Mouse (Mus musculus) liver, embryonic 14.5 days (tissue): ENCODE data around the gene Hbb-bh2.

Source experiments
- CTCF ChIP-seq: IDR thresholded peaks from 2 replicates; pipeline ENCODE4 v1.5.1; 2016; ENCODE audit warnings: antibody characterized with exemption, low read depth, control low read depth
- EP300 ChIP-seq: IDR thresholded peaks from 2 replicates; pipeline ENCODE4 v1.6.1; 2016; ENCODE audit warnings: antibody characterized with exemption, low read depth

DNA sequence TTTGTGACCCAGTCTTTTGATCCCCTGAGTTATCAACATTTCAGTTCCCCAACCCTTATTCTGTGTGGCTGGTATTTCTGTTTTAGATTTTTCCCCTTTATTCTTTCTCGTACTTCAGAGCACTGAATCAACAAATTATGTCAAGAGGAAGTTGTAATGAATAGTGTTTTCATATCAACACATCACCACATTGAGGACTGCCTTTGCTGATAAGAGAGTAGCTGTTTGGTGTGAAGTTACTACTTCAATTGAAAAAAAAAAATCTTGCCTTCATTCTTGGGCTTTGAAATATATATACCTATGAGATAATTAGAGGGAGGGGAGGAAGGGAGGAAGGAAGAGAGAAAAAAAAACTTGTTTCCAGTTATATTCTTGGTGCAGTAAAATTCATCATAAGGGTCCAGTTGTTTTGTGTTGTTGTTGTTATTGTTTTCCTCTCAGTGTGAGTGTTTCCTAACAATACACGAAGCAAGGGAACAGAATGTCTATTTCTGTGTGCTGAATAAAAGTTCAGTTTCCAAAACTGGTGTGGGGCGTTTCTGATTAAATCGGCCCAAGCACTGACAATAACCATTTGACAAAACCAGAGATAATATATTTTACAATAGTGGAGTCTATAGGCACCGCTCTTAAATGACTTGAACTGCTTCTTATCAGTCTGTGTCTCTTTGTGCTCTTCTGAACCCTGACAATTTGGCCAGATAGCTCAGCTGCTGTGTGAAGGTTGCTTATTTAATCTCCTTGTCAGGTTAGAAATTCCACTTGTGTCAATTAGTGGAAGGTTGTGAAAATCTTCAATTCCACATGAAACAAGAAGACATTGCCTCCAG is 31.1 kb downstream of the Hbb-bh2 start:
- TF ChIP-seq CTCF (no peak), EP300 (peak; percentile 95)
